Comparison of ENCODE assay signal across 8 mouse cellular contexts in the genomic region with DNA sequence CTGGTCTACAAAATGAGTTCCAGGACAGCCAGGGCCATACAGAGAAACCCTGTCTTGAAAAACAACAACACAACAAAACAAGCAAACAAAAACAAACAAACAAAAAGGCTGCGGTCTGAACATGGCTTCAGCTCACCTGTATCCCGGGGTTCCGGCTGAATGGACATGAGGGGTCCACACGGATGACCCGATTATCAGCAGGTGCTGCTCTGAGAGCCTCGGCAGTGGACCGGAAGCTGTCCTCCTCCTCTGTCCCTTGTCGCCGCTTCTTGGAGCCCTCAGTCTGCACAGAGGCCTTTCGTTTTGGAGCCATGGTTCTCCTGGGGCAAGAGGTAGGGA. TPM values are rescaled to one million over a fixed set of nuclear protein-coding genes. Genes with fewer than 3 reads are reported as not detected.
DNase-seq lines count a peak whose midpoint lies in the region; ATAC-seq lines count a peak whose summit lies in the region.

A gene (plus strand): TSS at position 301 of the 339 bp plus-strand sequence.

- H3K27me3 ChIP-seq in embryonic facial prominence, embryonic 12.5 days: no peaks in the 10 kb centered on the region
- no peaks in the 10 kb centered on the region for H3K27me3 ChIP-seq in heart, embryonic 14.5 days (ENCODE audit: control insufficient read depth, insufficient read depth, low read length)

- ATAC-seq in CD4-positive, CD25-positive, alpha-beta regulatory T cell, adult 4 months: no peak
- ATAC-seq in embryonic facial prominence, embryonic 12.5 days (ENCODE audit: insufficient number of reproducible peaks, insufficient read depth, low FRiP score, low TSS enrichment): no peak
- no peak for ATAC-seq in heart, embryonic 14.5 days (ENCODE audit: insufficient number of reproducible peaks, insufficient read depth, low FRiP score, low read depth)
- ATAC-seq in megakaryocyte progenitor cell, adult 5-6 weeks (replicated peaks; ENCODE audit: poor library complexity): no peak

- H3K9me3 ChIP-seq in embryonic facial prominence, embryonic 12.5 days: no peaks in the 10 kb centered on the region
- no peaks in the 10 kb centered on the region for H3K9me3 ChIP-seq in heart, embryonic 14.5 days (ENCODE audit: control insufficient read depth, low read length)

- peak within 1 kb of the TSS; percentile 83; the same call in 1 of the 2 replicates for H3K4me3 ChIP-seq in embryonic facial prominence, embryonic 12.5 days
- H3K4me3 ChIP-seq in heart, embryonic 14.5 days (ENCODE audit: control insufficient read depth in 1 of 2, insufficient read depth in 1 of 2, low read depth in 1 of 2, low read length in 2 of 2): peak within 1 kb of the TSS; percentile 1 to 13; a peak in 2 of 4 replicates

- H3K4me1 ChIP-seq in embryonic facial prominence, embryonic 12.5 days: peaks cover 42% of the 10 kb centered on the region
- H3K4me1 ChIP-seq in heart, embryonic 14.5 days (ENCODE audit: control insufficient read depth in 2 of 2, insufficient read depth in 2 of 2, low read length in 2 of 2): peaks cover 29% of the 10 kb centered on the region in 2 experiments

- WGBS in embryonic facial prominence, embryonic 12.5 days: 87% methylated on average over 10 of the region's 10 CpGs
- 90% methylated on average over 10 of the region's 10 CpGs for WGBS in heart, embryonic 14.5 days

- H3K27ac ChIP-seq in embryonic facial prominence, embryonic 12.5 days: peak within 1 kb of the TSS; percentile 70
- H3K27ac ChIP-seq in heart, embryonic 14.5 days (replicated peaks in 1 of 2; ENCODE audit: control insufficient read depth in 1 of 2, insufficient read depth in 1 of 2, low read depth in 2 of 2, low read length in 2 of 2): peak within 1 kb of the TSS; percentile 3 to 56

- H3K4me2 ChIP-seq in embryonic facial prominence, embryonic 12.5 days (replicated peaks): peak within 1 kb of the TSS; percentile 27
- peak within 1 kb of the TSS; percentile 45 for H3K4me2 ChIP-seq in heart, embryonic 14.5 days (ENCODE audit: low read length)

- H3K9ac ChIP-seq in embryonic facial prominence, embryonic 12.5 days: peak within 1 kb of the TSS; percentile 19
- H3K9ac ChIP-seq in heart, embryonic 14.5 days (ENCODE audit: low read length): peak within 1 kb of the TSS; percentile 49

- DNase-seq in frontal cortex, adult 2 months (ENCODE audit: extremely low spot score in 1 of 2, low spot score in 1 of 2): no peak
- DNase-seq in frontal cortex, postnatal 25 days (ENCODE audit: low spot score in 2 of 2): no peak
- no peak for DNase-seq in layer of hippocampus, postnatal 10 days (ENCODE audit: low spot score in 2 of 2)
- no peak for DNase-seq in yolk sac, embryonic 10.5 days (ENCODE audit: low spot score)

- H3K36me3 ChIP-seq in embryonic facial prominence, embryonic 12.5 days: peaks cover 4% of the 10 kb centered on the region; the same call in 1 of the 2 replicates
- H3K36me3 ChIP-seq in heart, embryonic 14.5 days (ENCODE audit: control insufficient read depth, insufficient read depth, low read length): peaks cover 6% of the 10 kb centered on the region

RNA-seq across cellular contexts. Expression of the gene that starts here (rescaled TPM):
- 45.6 and 45.8 TPM in 2 replicates for polyA plus RNA-seq in frontal cortex, adult 2 months (2012; rRNA removed)
- 10 to 100 TPM; 35.4 to 37.4 TPM for polyA plus RNA-seq in CD4-positive, CD25-positive, alpha-beta regulatory T cell, adult 4 months (2017; shearing (Covaris generic))
- polyA plus RNA-seq in embryonic facial prominence, embryonic 12.5 days (2016; fragmentation: Nextera tagmentation; extraction: Ambion mirVana): 52.8 and 57.9 TPM in 2 replicates
- 21.8 TPM in 2 replicates for polyA plus RNA-seq in heart, embryonic 14.5 days (2014; fragmentation: Nextera tagmentation; extraction: Ambion mirVana)
- total RNA-seq in layer of hippocampus, postnatal 10 days (2021): 10 to 100 TPM; 38.5 to 45.2 TPM
- total RNA-seq in megakaryocyte progenitor cell, adult 5-6 weeks (2015): 18.9 and 21.3 TPM in 2 replicates
- 45.2 and 50.1 TPM in 2 replicates for total RNA-seq in megakaryocyte progenitor cell, adult 5-6 weeks (2017)
